Mouse (Mus musculus) lung, postnatal 0 days (tissue): ENCODE results near the gene Pogz. TPM values are rescaled to one million over a fixed set of nuclear protein-coding genes. Genes with fewer than 3 reads are reported as not detected.

Source experiments
- ATAC-seq: fragments of 200-750 bp; cut with Nextera tagmentation; 2 replicates; pipeline ENCODE4 v1.8.0; 2017; ENCODE audit warnings: moderate library complexity
- DNase-seq: peaks from one replicate; pipeline ENCODE4 v3.0.0-alpha.2; 2016; ENCODE audit warnings: low spot score
- H3K27ac ChIP-seq: fragments of 300-500 bp; sonication (generic); 2 replicates; pipeline ENCODE4 v1.5.1; 2014; ENCODE audit warnings: antibody characterized with exemption, mild to moderate bottlenecking, low read length, mixed read lengths
- H3K27me3 ChIP-seq: fragments of 300-500 bp; sonication (generic); replicated peaks from 2 replicates; pipeline ENCODE4 v1.6.1; 2014; ENCODE audit warnings: low read length, mixed read lengths; ENCODE audit not compliant: insufficient read depth
- H3K36me3 ChIP-seq: fragments of 300-500 bp; sonication (generic); 2 replicates; pipeline ENCODE4 v1.6.1; 2014; ENCODE audit warnings: low read length, mixed read lengths; ENCODE audit not compliant: insufficient read depth
- H3K4me1 ChIP-seq: fragments of 300-500 bp; sonication (generic); 2 replicates; pipeline ENCODE4 v1.6.1; 2014; ENCODE audit warnings: antibody characterized with exemption, low read depth, low read length, mixed read lengths; ENCODE audit not compliant: insufficient read depth
- H3K4me2 ChIP-seq: fragments of 300-500 bp; sonication (generic); replicated peaks from 2 replicates; pipeline ENCODE4 v1.6.1; 2014; ENCODE audit warnings: low read depth, mild to moderate bottlenecking, low read length, moderate library complexity, mixed read lengths
- H3K4me3 ChIP-seq: fragments of 300-500 bp; sonication (generic); 2 replicates; pipeline ENCODE4 v1.5.1; 2014; ENCODE audit warnings: low read depth, low read length
- H3K9ac ChIP-seq: fragments of 300-500 bp; sonication (generic); replicated peaks from 2 replicates; pipeline ENCODE4 v1.6.1; 2014; ENCODE audit warnings: low read depth, mild to moderate bottlenecking
- H3K9me3 ChIP-seq: fragments of 300-500 bp; sonication (generic); 2 replicates; pipeline ENCODE4 v1.6.1; 2016; ENCODE audit warnings: low read length, mixed read lengths
- CTCF ChIP-seq: IDR thresholded peaks from 2 replicates; pipeline ENCODE4 v1.5.1; 2016; ENCODE audit warnings: antibody characterized with exemption, mild to moderate bottlenecking
- EP300 ChIP-seq: IDR thresholded peaks from 2 replicates; pipeline ENCODE4 v1.6.1; 2016; ENCODE audit warnings: antibody characterized with exemption, mild to moderate bottlenecking, control low read depth
- WGBS: fragments of 180-500 bp; shearing (Covaris S2); extraction: QIAGEN DNeasy Blood & Tissue Kit; methylation state at CpG from one replicate; pipeline ENCODE4 v1.1.7; 2014; 5-methylcytosine and 5-hydroxymethylcytosine counted together
- polyA plus RNA-seq: library from polyadenylated mRNA; unstranded; fragments of >200 nt; fragmentation: Nextera tagmentation; extraction: Ambion mirVana; gene quantifications from 2 replicates; pipeline ENCODE4 v1.2.1, GENCODE M21; 2015

The Pogz gene
- polyA plus RNA-seq, result 6.8 and 8.1 TPM in 2 replicates

- peak; percentile 93 for ATAC-seq
- TF ChIP-seq CTCF, result no peak
- TF ChIP-seq EP300, result peak; percentile 69
Observed at GRCm38 (mm10) chr3:94837183-94837890, at the start of gene Pogz. Gene Pogz, plus strand, starts transcription at chr3:94837567.

GRCm38 (mm10) chr3:94789071-94789470, 48.3 kb upstream of the Pogz start:
- Histone ChIP-seq H3K4me2 (no peak overlapping the region), H3K4me3 (no peak overlapping the region), H3K27me3 (no peaks in the 10 kb centered on the region), H3K9ac (no peak overlapping the region), H3K9me3 (no peaks in the 10 kb centered on the region), H3K4me1 (no peaks in the 10 kb centered on the region), H3K36me3 (no peaks in the 10 kb centered on the region), H3K27ac (no peak overlapping the region)
- WGBS, result 89% methylated on average over 1 of the region's 1 CpGs
- ATAC-seq, result no peak
- DNase-seq, result no peak
- TF ChIP-seq CTCF (no peak), EP300 (no peak)

More at GRCm38 (mm10) chr3:94837183-94837890, at the start of gene Pogz:
- peak; percentile 99 for DNase-seq
- H3K4me1 ChIP-seq, result peaks cover 11% of the 10 kb centered on the region; the same call in 1 of the 2 replicates
- 1% methylated on average over 36 of the region's 57 CpGs for WGBS
- no peaks in the 10 kb centered on the region for H3K36me3 ChIP-seq
- peak within 1 kb of the TSS; percentile 88 for H3K4me3 ChIP-seq
- H3K4me2 ChIP-seq, result peak within 1 kb of the TSS; percentile 64
- no peaks in the 10 kb centered on the region for H3K9me3 ChIP-seq
- H3K27ac ChIP-seq, result peak within 1 kb of the TSS; percentile 99
- peak within 1 kb of the TSS; percentile 94 for H3K9ac ChIP-seq
- no peaks in the 10 kb centered on the region for H3K27me3 ChIP-seq

DNA sequence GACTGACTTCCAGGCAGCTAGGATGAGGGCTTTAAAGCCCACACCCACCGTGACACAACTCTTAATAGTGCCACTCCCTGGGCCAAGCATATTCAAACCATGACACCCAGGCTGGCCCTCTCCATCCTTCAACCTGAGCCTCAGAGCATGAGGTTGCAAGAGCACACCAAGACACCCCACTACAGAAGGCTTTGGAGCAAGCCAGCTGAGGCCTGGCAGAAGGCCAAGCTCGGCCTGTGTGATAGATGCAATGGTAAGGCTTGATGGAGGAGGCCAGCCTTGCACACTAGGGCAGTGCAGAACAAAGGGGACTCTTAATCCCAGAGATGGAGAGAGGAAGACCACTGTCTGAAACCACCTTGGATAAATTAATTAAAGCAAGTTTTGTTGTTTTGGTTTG, 47.9 kb upstream of the Pogz start:
- Histone ChIP-seq H3K36me3 (no peaks in the 10 kb centered on the region), H3K9me3 (no peaks in the 10 kb centered on the region), H3K27ac (no peak overlapping the region), H3K27me3 (no peaks in the 10 kb centered on the region), H3K4me1 (no peaks in the 10 kb centered on the region), H3K9ac (no peak overlapping the region), H3K4me2 (no peak overlapping the region), H3K4me3 (no peak overlapping the region)
- no peak for TF ChIP-seq CTCF
- no peak for TF ChIP-seq EP300
- 60% methylated on average over 2 of the region's 2 CpGs for WGBS
- ATAC-seq (no peak), DNase-seq (no peak)

- Histone ChIP-seq H3K27ac (no peak overlapping the region), H3K4me2 (no peak overlapping the region), H3K4me1 (no peaks in the 10 kb centered on the region), H3K36me3 (no peaks in the 10 kb centered on the region), H3K27me3 (no peaks in the 10 kb centered on the region), H3K9ac (no peak overlapping the region), H3K4me3 (no peak overlapping the region), H3K9me3 (no peaks in the 10 kb centered on the region)
- DNase-seq (no peak), ATAC-seq (no peak)
- TF ChIP-seq CTCF (no peak), EP300 (no peak)
- WGBS, result 72% methylated on average over 2 of the region's 2 CpGs
Observed at GRCm38 (mm10) chr3:94792258-94792657, 45.1 kb upstream of the Pogz start.

DNA sequence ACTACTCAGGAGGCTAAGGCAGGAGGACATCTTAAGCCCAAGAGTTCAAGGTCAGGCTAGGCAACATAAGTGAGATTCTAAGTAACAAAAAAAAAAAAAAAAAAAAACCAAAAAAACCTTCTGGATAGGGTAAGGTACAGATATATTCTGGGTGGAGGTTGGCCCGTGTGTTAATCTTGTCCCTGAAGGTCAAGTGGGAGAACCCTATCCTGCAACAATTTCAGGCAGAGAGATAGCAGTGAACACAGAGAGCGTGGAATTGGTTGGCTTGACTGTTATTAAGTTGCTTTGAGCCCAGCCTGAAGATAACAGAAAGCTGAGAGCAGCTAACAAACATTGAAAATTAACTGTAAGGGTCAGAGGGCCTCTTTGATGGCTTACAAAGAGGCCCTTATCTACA, 43.7 kb upstream of the Pogz start:
- no peaks in the 10 kb centered on the region for H3K27me3 ChIP-seq
- no peaks in the 10 kb centered on the region for H3K4me1 ChIP-seq
- no peak overlapping the region for H3K27ac ChIP-seq
- H3K4me2 ChIP-seq, result no peak overlapping the region
- no peak for ATAC-seq
- no peaks in the 10 kb centered on the region for H3K9me3 ChIP-seq
- H3K9ac ChIP-seq, result no peak overlapping the region
- DNase-seq, result no peak
- WGBS, result 65% methylated on average over 2 of the region's 2 CpGs
- H3K36me3 ChIP-seq, result no peaks in the 10 kb centered on the region
- no peak overlapping the region for H3K4me3 ChIP-seq
- TF ChIP-seq EP300 (no peak), CTCF (no peak)

DNA sequence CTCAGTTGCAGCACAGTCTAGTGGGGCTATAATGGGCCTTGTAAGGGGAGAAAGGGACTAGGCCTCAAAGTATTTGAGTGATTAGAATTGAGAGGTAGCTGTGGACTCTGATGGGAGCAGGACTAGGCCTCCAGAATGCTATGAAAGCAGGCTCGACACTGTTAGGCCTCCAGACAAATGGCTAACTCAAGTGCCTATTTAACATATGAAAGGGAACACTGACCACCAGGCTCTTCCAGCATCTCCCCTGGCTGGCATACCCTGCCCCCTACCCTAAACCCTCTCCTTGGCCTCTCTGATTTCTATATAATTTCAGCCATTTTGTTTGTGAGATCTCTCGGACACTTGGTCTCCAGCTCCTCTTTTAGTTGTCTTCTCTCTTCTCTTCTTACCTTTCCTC, 43.0 kb upstream of the Pogz start:
- DNase-seq (no peak), ATAC-seq (no peak)
- Histone ChIP-seq H3K4me1 (no peaks in the 10 kb centered on the region), H3K9ac (no peak overlapping the region), H3K4me2 (no peak overlapping the region), H3K36me3 (no peaks in the 10 kb centered on the region), H3K9me3 (no peaks in the 10 kb centered on the region), H3K27me3 (no peaks in the 10 kb centered on the region), H3K27ac (no peak overlapping the region), H3K4me3 (no peak overlapping the region)
- no peak for TF ChIP-seq EP300
- TF ChIP-seq CTCF, result no peak
- 63% methylated on average over 2 of the region's 2 CpGs for whole genome bisulfite sequencing
